Mouse (Mus musculus) stomach, embryonic 16.5 days (tissue): ENCODE data around the gene Pfkl. TPM values are rescaled to one million over a fixed set of nuclear protein-coding genes. Genes with fewer than 3 reads are reported as not detected.
"Not testable (repeated sequence)": the region's sequence is repeated elsewhere in the genome, so short reads cannot be mapped to it uniquely, and the experiment has no call there.

Experiments used
- ATAC-seq: fragments of 200-750 bp; cut with Nextera tagmentation; 2 replicates; pipeline ENCODE4 v1.8.0; 2017; ENCODE audit warnings: moderate number of reproducible peaks, moderate TSS enrichment; ENCODE audit not compliant: insufficient read depth, low FRiP score
- H3K27ac ChIP-seq: fragments of 300-500 bp; sonication (generic); 2 replicates; pipeline ENCODE4 v1.5.1; 2014; ENCODE audit warnings: low read length
- H3K27me3 ChIP-seq: fragments of 300-500 bp; sonication (generic); 2 replicates; pipeline ENCODE4 v1.6.1; 2014; ENCODE audit warnings: low read length, control low read depth, mixed read lengths; ENCODE audit not compliant: control insufficient read depth, insufficient read depth
- H3K36me3 ChIP-seq: fragments of 300-500 bp; sonication (generic); 2 replicates; pipeline ENCODE4 v1.6.1; 2014; ENCODE audit warnings: low read length; ENCODE audit not compliant: control insufficient read depth, insufficient read depth
- H3K4me1 ChIP-seq: fragments of 300-500 bp; sonication (generic); 2 replicates; pipeline ENCODE4 v1.6.1; 2014; ENCODE audit warnings: low read length, control low read depth, mixed read lengths; ENCODE audit not compliant: control insufficient read depth, insufficient read depth
- H3K4me2 ChIP-seq: fragments of 300-500 bp; sonication (generic); 2 replicates; pipeline ENCODE4 v1.6.1; 2014; ENCODE audit warnings: low read depth, low read length, mixed read lengths
- H3K4me3 ChIP-seq: fragments of 300-500 bp; sonication (generic); replicated peaks from 2 replicates; pipeline ENCODE4 v1.5.1; 2014; ENCODE audit warnings: mild to moderate bottlenecking, low read length
- H3K9ac ChIP-seq: fragments of 300-500 bp; sonication (generic); 2 replicates; pipeline ENCODE4 v1.6.1; 2014; ENCODE audit warnings: low read length
- H3K9me3 ChIP-seq: fragments of 300-500 bp; sonication (generic); replicated peaks from 2 replicates; pipeline ENCODE4 v1.6.1; 2016; ENCODE audit warnings: low read length, control low read depth; ENCODE audit not compliant: control insufficient read depth
- WGBS: fragments of 180-500 bp; shearing (Covaris S2); extraction: QIAGEN DNeasy Blood & Tissue Kit; methylation state at CpG from one replicate; pipeline ENCODE4 v1.1.7; 2014; 5-methylcytosine and 5-hydroxymethylcytosine counted together
- polyA plus RNA-seq: library from polyadenylated mRNA; unstranded; fragments of >200 nt; fragmentation: Nextera tagmentation; extraction: Ambion mirVana; gene quantifications from 2 replicates; pipeline ENCODE4 v1.2.1, GENCODE M21; 2015

Pfkl gene
- polyA plus RNA-seq, 1 experiment from 2014 or later, result 195 TPM

DNA sequence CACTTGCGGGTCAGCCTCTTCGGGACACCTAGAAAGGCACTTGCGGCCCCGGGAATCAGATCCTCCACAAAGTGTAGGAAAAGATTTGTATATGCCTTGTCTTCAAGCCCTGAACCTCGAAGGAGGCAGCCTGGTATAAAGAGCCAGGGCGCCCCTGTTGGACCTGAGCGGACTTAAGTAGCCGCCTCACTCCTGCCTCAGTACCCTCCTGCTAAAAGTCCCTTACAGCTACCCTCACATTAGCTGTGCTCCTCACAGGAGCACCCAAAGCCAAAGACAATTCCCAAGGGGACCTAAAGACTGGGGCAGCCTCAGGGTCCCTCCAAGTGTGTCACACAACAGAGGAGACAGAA, 39.9 kb downstream of the Pfkl start:
- no peaks in the 10 kb centered on the region for H3K9me3 ChIP-seq
- no peak for ATAC-seq
- H3K9ac ChIP-seq, result peak overlapping the region; percentile 52
- peaks cover 13% of the 10 kb centered on the region for H3K27me3 ChIP-seq
- peak overlapping the region; percentile 58 for H3K4me2 ChIP-seq
- H3K4me1 ChIP-seq, result peaks cover 12% of the 10 kb centered on the region
- no peaks in the 10 kb centered on the region for H3K36me3 ChIP-seq
- no peak overlapping the region; the same call in 1 of the 2 replicates for H3K27ac ChIP-seq
- peak overlapping the region; percentile 34 for H3K4me3 ChIP-seq
- 12% methylated on average over 8 of the region's 8 CpGs for WGBS

GRCm38 (mm10) chr10:77969274-77969972, 40.5 kb downstream of the Pfkl start:
- H3K27ac ChIP-seq, result no peak overlapping the region
- peak; percentile 68 for ATAC-seq
- peaks cover 10% of the 10 kb centered on the region; the same call in 1 of the 2 replicates for H3K4me1 ChIP-seq
- peak overlapping the region; percentile 52 for H3K9ac ChIP-seq
- H3K4me3 ChIP-seq, result peak overlapping the region; percentile 34
- H3K9me3 ChIP-seq, result no peaks in the 10 kb centered on the region
- H3K36me3 ChIP-seq, result no peaks in the 10 kb centered on the region
- 5% methylated on average over 26 of the region's 26 CpGs for WGBS
- peak overlapping the region; percentile 58 for H3K4me2 ChIP-seq
- H3K27me3 ChIP-seq, result peaks cover 13% of the 10 kb centered on the region

DNA sequence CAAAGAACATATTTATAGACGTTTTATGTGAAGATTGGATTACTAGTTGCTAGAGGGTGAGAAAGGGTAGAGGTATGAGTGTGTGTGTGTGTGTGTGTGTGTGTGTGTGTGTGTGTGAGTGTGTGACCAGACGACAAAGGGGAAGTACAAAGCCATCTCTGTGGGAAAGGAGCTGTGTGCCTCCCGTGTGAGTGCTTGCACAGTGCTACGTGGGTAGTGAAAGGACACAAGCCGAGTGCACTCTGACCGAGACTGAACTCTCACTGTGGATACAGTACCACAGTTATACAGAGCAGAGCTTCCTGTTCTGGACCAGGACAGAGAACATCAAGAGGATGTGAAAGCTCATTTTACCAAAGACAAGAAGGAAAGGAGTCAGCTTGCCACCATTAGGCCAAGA, 45.9 kb downstream of the Pfkl start:
- ATAC-seq, result no peak
- no peak overlapping the region for H3K4me2 ChIP-seq

GRCm38 (mm10) chr10:77962725-77963124, 47.2 kb downstream of the Pfkl start:
- no peak for ATAC-seq
- 77% methylated on average over 2 of the region's 2 CpGs for WGBS
- no peaks in the 10 kb centered on the region for H3K4me1 ChIP-seq

More for the DNA sequence above, 45.9 kb downstream of the Pfkl start:
- Histone ChIP-seq H3K4me3 (no peak overlapping the region), H3K27me3 (no peaks in the 10 kb centered on the region; the same call in 1 of the 2 replicates), H3K9me3 (no peaks in the 10 kb centered on the region), H3K4me1 (0 out of 2 replicates have a peak, but pooled peaks cover under 1% of the 10 kb centered on the region), H3K36me3 (no peaks in the 10 kb centered on the region), H3K27ac (no peak overlapping the region), H3K9ac (no peak overlapping the region)
- WGBS, result 76% methylated on average over 6 of the region's 6 CpGs

DNA sequence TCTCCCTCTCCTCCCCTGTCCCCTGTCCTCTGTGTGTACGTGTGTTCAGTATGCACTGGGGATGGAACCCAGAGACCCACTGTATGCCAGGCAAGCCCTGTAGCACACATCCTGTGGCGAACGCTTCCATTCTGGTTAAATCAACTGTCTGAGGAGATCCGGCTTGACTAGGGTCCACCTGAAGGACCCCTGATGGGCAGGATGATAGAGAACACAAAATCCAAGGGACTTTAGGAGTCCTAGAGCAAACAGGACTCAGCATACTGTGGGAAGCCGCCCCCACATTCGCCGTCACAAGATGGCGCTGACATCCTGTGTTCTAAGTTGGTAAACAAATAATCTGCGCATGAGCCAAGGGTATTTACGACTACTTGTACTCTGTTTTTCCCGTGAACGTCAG, 59.4 kb downstream of the Pfkl start:
- H3K9ac ChIP-seq, H3K27me3 ChIP-seq, H3K4me1 ChIP-seq, H3K36me3 ChIP-seq, H3K4me2 ChIP-seq, H3K27ac ChIP-seq, H3K4me3 ChIP-seq, ATAC-seq, H3K9me3 ChIP-seq: not testable (repeated sequence)
- WGBS, result 90% methylated on average over 8 of the region's 12 CpGs

More at GRCm38 (mm10) chr10:77962725-77963124, 47.2 kb downstream of the Pfkl start:
- no peaks in the 10 kb centered on the region for H3K9me3 ChIP-seq
- no peak overlapping the region for H3K27ac ChIP-seq
- no peak overlapping the region for H3K4me3 ChIP-seq
- no peak overlapping the region for H3K4me2 ChIP-seq
- H3K9ac ChIP-seq, result no peak overlapping the region
- H3K27me3 ChIP-seq, result no peaks in the 10 kb centered on the region
- H3K36me3 ChIP-seq, result no peaks in the 10 kb centered on the region

GRCm38 (mm10) chr10:77939685-77940084, 70.2 kb downstream of the Pfkl start:
- Histone ChIP-seq H3K4me2 (no peak overlapping the region), H3K4me1 (no peaks in the 10 kb centered on the region), H3K4me3 (no peak overlapping the region), H3K36me3 (no peaks in the 10 kb centered on the region), H3K9ac (no peak overlapping the region), H3K9me3 (no peaks in the 10 kb centered on the region), H3K27me3 (no peaks in the 10 kb centered on the region), H3K27ac (no peak overlapping the region)
- 66% methylated on average over 2 of the region's 2 CpGs for WGBS
- no peak for ATAC-seq

Other genes starting within 250 kb of the Pfkl start
- not detected in 2 replicates for gene Gm3238, start 238.8 kb downstream of the Pfkl start, polyA plus RNA-seq
- gene Gm7138, start 233.1 kb downstream of the Pfkl start, polyA plus RNA-seq, result not detected in 2 replicates
- not detected in 2 replicates for gene Gm3250, start 227.5 kb downstream of the Pfkl start, polyA plus RNA-seq
- gene Gm7137, start 221.9 kb downstream of the Pfkl start, polyA plus RNA-seq, result not detected in 2 replicates
- gene Gm9639, start 215.0 kb downstream of the Pfkl start, polyA plus RNA-seq, result not detected in 2 replicates
- gene Gm19668, start 210.9 kb downstream of the Pfkl start, polyA plus RNA-seq, result not detected in 2 replicates
- gene Gm9507, start 198.2 kb downstream of the Pfkl start, polyA plus RNA-seq, result not detected in 2 replicates
- gene Gm2696, start 195.4 kb downstream of the Pfkl start, polyA plus RNA-seq, result not detected in 2 replicates
- gene Krtap10-4, start 183.0 kb downstream of the Pfkl start, polyA plus RNA-seq, result not detected in 2 replicates
- not detected in 2 replicates for gene Krtap10-10, start 174.1 kb downstream of the Pfkl start, polyA plus RNA-seq
- gene Gm36176, start 163.3 kb downstream of the Pfkl start, polyA plus RNA-seq, result not detected in 2 replicates
- not detected in 2 replicates for gene Gm10318, start 157.2 kb downstream of the Pfkl start, polyA plus RNA-seq
- gene Gm3285, start 148.1 kb downstream of the Pfkl start, polyA plus RNA-seq, result not detected in 2 replicates
- gene Lrrc3, start 107.5 kb downstream of the Pfkl start, polyA plus RNA-seq, result 5.8 and 6.7 TPM in 2 replicates
- 1.1 and 1.5 TPM in 2 replicates for gene Trpm2, start 39.5 kb downstream of the Pfkl start, polyA plus RNA-seq
- 24.8 and 25.2 TPM in 2 replicates for gene 1810043G02Rik, start 31.6 kb downstream of the Pfkl start, polyA plus RNA-seq
- gene Dnmt3l, start 31.9 kb upstream of the Pfkl start, polyA plus RNA-seq, result 0.56 and 0.63 TPM in 2 replicates
- gene Aire, start 33.5 kb upstream of the Pfkl start, polyA plus RNA-seq, result 0.15 and 0.20 TPM in 2 replicates
- 7.1 and 7.6 TPM in 2 replicates for gene Icosl, start 59.2 kb upstream of the Pfkl start, polyA plus RNA-seq
- 39.5 and 46.6 TPM in 2 replicates for gene D10Jhu81e, start 159.7 kb upstream of the Pfkl start, polyA plus RNA-seq
- gene Pwp2, start 175.1 kb upstream of the Pfkl start, polyA plus RNA-seq, result 15.5 and 16.6 TPM in 2 replicates
- gene Trappc10, start 234.6 kb upstream of the Pfkl start, polyA plus RNA-seq, result 3.4 and 4.7 TPM in 2 replicates